Mouse (Mus musculus) limb, embryonic 13.5 days (tissue): Measurements from ENCODE around the gene Gm8764. TPM values are rescaled to one million over a fixed set of nuclear protein-coding genes. Genes with fewer than 3 reads are reported as not detected.

Experiments used
- polyA plus RNA-seq: library from polyadenylated mRNA; unstranded; fragments of >200 nt; fragmentation: Nextera tagmentation; extraction: Ambion mirVana; gene quantifications from 2 replicates; pipeline ENCODE4 v1.2.1, GENCODE M21; 2015

Gene Gm8764
- polyA plus RNA-seq, 1 experiment from 2014 or later = not detected

Other genes starting within 250 kb of the Gm8764 start
- not detected in 2 replicates for gene Gm21293, start 17.0 kb upstream of the Gm8764 start, polyA plus RNA-seq
- not detected in 2 replicates for gene Gm6763, start 8.5 kb upstream of the Gm8764 start, polyA plus RNA-seq
- not detected in 2 replicates for gene Gm21304, start 8.5 kb downstream of the Gm8764 start, polyA plus RNA-seq
- not detected in 2 replicates for gene Gm21312, start 17.0 kb downstream of the Gm8764 start, polyA plus RNA-seq
- gene Gm20765, start 25.5 kb downstream of the Gm8764 start, polyA plus RNA-seq = not detected in 2 replicates
- gene Gm4340, start 34.0 kb downstream of the Gm8764 start, polyA plus RNA-seq = not detected in 2 replicates